Mouse (Mus musculus) stomach, postnatal 0 days (tissue): ENCODE results near the gene Cdh24. TPM values are rescaled to one million over a fixed set of nuclear protein-coding genes. Genes with fewer than 3 reads are reported as not detected.

Source experiments
- ATAC-seq: fragments of 200-750 bp; cut with Nextera tagmentation; 2 replicates; pipeline ENCODE4 v1.8.0; 2017; ENCODE audit not compliant: low FRiP score, low TSS enrichment
- DNase-seq: peaks from one replicate; pipeline ENCODE4 v3.0.0-alpha.2; 2016; ENCODE audit warnings: low spot score
- H3K27ac ChIP-seq: fragments of 300-500 bp; sonication (generic); replicated peaks from 2 replicates; pipeline ENCODE4 v1.5.1; 2014; ENCODE audit warnings: mild to moderate bottlenecking, control low read depth
- H3K27me3 ChIP-seq: fragments of 300-500 bp; sonication (generic); 2 replicates; pipeline ENCODE4 v1.6.1; 2014; ENCODE audit warnings: low read length; ENCODE audit not compliant: control insufficient read depth, insufficient read depth
- H3K36me3 ChIP-seq: fragments of 300-500 bp; sonication (generic); 2 replicates; pipeline ENCODE4 v1.6.1; 2014; ENCODE audit warnings: low read length, mixed read lengths; ENCODE audit not compliant: control insufficient read depth, insufficient read depth
- H3K4me1 ChIP-seq: fragments of 300-500 bp; sonication (generic); replicated peaks from 2 replicates; pipeline ENCODE4 v1.6.1; 2014; ENCODE audit warnings: antibody characterized with exemption; ENCODE audit not compliant: control insufficient read depth, insufficient read depth
- H3K4me2 ChIP-seq: fragments of 300-500 bp; sonication (generic); replicated peaks from 2 replicates; pipeline ENCODE4 v1.6.1; 2014; ENCODE audit warnings: low read depth, mild to moderate bottlenecking, control low read depth, moderate library complexity
- H3K4me3 ChIP-seq: fragments of 300-500 bp; sonication (generic); 2 replicates; pipeline ENCODE4 v1.5.1; 2014; ENCODE audit warnings: low read depth, low read length, control low read depth
- H3K9ac ChIP-seq: fragments of 300-500 bp; sonication (generic); 2 replicates; pipeline ENCODE4 v1.6.1; 2014; ENCODE audit warnings: mild to moderate bottlenecking, low read length, control low read depth, mixed read lengths
- H3K9me3 ChIP-seq: fragments of 300-500 bp; sonication (generic); 2 replicates; pipeline ENCODE4 v1.6.1; 2016; ENCODE audit warnings: low read length; ENCODE audit not compliant: control insufficient read depth
- CTCF ChIP-seq: IDR thresholded peaks from 2 replicates; pipeline ENCODE4 v1.5.1; 2016; ENCODE audit warnings: antibody characterized with exemption, low read depth, mild to moderate bottlenecking, moderate library complexity
- EP300 ChIP-seq: optimal IDR thresholded peaks from 2 replicates; pipeline ENCODE3; 2016; ENCODE audit warnings: antibody characterized with exemption
- WGBS: fragments of 180-500 bp; shearing (Covaris S2); extraction: QIAGEN DNeasy Blood & Tissue Kit; methylation state at CpG from one replicate; pipeline ENCODE4 v1.1.7; 2014; 5-methylcytosine and 5-hydroxymethylcytosine counted together
- polyA plus RNA-seq: library from polyadenylated mRNA; unstranded; fragments of >200 nt; fragmentation: Nextera tagmentation; extraction: Ambion mirVana; gene quantifications from 2 replicates; pipeline ENCODE4 v1.2.1, GENCODE M21; 2015

Cdh24 gene
- polyA plus RNA-seq, 1 experiment from 2014 or later, result 0.68 TPM

DNA sequence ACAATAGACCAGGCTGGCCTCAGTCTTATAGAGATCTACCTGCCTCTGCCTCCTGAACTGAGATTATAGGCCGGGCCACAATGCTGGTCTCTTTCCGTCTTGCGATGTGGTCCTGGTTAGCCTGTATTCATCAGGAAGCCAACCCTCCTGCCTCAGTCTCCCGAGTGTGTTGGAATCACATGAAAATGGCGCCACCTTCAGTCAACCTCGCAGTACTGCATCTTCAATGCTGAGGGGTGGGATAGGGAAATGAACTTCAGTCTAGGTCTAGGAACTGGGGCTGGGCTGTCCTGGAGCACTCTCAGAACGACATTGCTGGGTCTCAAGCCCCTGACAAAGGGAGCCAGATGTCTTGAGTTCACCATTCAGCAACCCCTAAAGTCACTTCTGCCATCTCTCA, 44.1 kb downstream of the Cdh24 start:
- 77% methylated on average over 7 of the region's 7 CpGs for WGBS
- H3K9ac ChIP-seq, result no peak overlapping the region
- TF ChIP-seq EP300, result no peak
- peak; percentile 65 for TF ChIP-seq CTCF
- no peak overlapping the region for H3K4me3 ChIP-seq
- 0 out of 2 replicates have a peak, but pooled peaks cover 8% of the 10 kb centered on the region for H3K36me3 ChIP-seq
- H3K4me2 ChIP-seq, result no peak overlapping the region
- H3K4me1 ChIP-seq, result no peaks in the 10 kb centered on the region
- ATAC-seq (no peak), DNase-seq (no peak)
- H3K27ac ChIP-seq, result no peak overlapping the region
- no peaks in the 10 kb centered on the region for H3K9me3 ChIP-seq
- no peaks in the 10 kb centered on the region for H3K27me3 ChIP-seq

DNA sequence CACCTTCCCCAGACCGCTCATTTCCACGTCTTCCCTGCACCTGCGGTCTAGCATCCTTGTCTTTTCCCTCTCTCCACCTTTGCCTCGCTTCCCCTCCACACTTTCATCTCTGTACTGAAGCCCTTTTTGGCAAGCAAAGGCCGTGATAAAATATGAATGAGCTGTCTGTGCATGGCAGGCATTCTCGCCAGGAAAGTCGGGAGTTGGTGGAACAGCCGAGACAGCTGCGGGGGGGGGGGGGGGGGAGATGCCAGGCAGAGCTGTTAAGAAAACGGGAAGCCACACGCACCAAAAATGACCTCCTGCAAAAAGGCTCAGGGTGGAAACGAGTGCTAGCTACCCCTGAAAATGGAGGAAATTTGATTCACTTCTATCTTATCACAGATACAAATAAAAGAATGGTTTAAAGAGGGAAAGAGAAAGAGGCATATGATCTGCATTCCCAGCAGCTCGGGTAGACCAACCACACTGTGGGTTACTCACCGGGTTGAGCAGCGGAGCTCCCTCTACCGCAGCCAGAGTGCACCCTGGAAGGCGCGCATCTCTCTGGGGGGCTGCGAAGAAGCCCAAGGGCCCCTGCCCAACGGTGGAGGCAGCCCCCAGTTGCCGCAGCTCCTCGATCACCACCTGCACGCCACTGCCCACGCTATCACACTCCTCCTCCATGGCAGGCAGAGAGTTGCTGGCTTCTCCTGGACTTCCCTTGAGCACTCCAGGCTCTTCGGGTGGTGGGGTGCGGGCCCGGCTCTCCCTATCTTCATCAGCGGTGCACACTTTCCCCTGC, 46.3 kb downstream of the Cdh24 start:
- H3K27ac ChIP-seq, result no peak overlapping the region
- no peak overlapping the region for H3K4me2 ChIP-seq
- DNase-seq (no peak), ATAC-seq (no peak)
- no peaks in the 10 kb centered on the region for H3K27me3 ChIP-seq
- TF ChIP-seq CTCF (no peak), EP300 (no peak)
- 73% methylated on average over 27 of the region's 28 CpGs for WGBS
- no peak overlapping the region for H3K9ac ChIP-seq
- H3K4me1 ChIP-seq, result no peaks in the 10 kb centered on the region
- no peak overlapping the region for H3K4me3 ChIP-seq
- H3K36me3 ChIP-seq, result 0 out of 2 replicates have a peak, but pooled peaks cover 8% of the 10 kb centered on the region
- no peaks in the 10 kb centered on the region for H3K9me3 ChIP-seq

DNA sequence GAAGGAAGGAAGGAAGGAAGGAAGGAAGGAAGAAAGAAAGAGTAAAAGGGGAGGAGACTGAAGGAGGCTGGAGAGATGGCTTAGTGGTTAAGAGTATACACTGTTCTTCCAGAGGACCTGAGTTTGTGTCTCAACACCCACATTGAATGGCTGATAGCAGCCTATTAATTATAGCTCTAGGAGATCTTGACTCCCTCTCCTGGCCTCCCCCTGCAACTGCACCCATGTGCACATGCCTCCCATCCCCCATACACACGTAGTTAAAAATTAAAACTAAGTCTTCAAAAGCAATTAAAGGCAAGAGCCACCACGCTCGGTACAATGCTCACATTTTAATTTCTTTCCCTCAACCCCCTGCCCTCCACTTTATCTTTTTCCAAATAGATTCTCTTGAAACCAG, 47.1 kb downstream of the Cdh24 start:
- ATAC-seq (no peak), DNase-seq (no peak)
- Histone ChIP-seq H3K36me3 (0 out of 2 replicates have a peak, but pooled peaks cover 8% of the 10 kb centered on the region), H3K4me2 (no peak overlapping the region), H3K4me3 (no peak overlapping the region), H3K4me1 (no peaks in the 10 kb centered on the region), H3K27ac (no peak overlapping the region), H3K27me3 (no peaks in the 10 kb centered on the region), H3K9me3 (no peaks in the 10 kb centered on the region), H3K9ac (no peak overlapping the region)
- peak; percentile 48 for TF ChIP-seq CTCF
- no peak for TF ChIP-seq EP300
- 88% methylated on average over 3 of the region's 3 CpGs for WGBS

DNA sequence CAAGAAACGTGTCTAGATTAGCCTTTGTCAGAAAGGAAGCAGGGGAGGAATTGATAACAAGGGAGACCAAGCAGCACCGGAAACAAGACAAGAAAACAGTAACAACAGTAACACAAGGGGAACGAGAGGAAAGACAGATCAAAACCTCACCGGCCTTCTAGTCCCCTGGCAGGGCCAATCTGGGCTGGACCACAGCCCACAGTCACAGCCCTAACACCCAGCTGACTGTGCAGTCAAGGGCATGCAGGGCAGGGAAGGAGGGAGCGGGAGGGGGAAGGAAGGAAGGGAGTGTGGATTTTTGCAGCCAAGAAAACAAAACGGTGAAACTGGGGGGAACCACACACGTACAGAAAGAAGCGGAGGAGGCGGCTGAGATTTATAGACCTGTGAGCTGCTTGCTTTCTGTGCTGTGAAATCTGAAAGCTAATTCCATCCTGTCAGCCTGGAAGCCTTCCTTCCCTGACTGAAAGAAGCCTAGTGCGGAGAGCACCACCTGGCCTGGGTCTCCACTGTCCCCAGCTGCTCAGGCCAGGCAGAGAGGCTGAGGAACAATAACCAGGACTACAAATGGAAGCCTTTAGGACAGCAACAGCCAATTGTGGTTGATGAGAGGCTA, 48.7 kb downstream of the Cdh24 start:
- WGBS, result 40% methylated on average over 10 of the region's 10 CpGs
- Histone ChIP-seq H3K27ac (peak overlapping the region; percentile 53), H3K9ac (no peak overlapping the region), H3K9me3 (no peaks in the 10 kb centered on the region), H3K4me2 (no peak overlapping the region), H3K27me3 (no peaks in the 10 kb centered on the region), H3K36me3 (0 out of 2 replicates have a peak, but pooled peaks cover 8% of the 10 kb centered on the region), H3K4me3 (no peak overlapping the region), H3K4me1 (no peaks in the 10 kb centered on the region)
- ATAC-seq (no peak), DNase-seq (no peak)
- TF ChIP-seq EP300 (no peak), CTCF (no peak)

DNA sequence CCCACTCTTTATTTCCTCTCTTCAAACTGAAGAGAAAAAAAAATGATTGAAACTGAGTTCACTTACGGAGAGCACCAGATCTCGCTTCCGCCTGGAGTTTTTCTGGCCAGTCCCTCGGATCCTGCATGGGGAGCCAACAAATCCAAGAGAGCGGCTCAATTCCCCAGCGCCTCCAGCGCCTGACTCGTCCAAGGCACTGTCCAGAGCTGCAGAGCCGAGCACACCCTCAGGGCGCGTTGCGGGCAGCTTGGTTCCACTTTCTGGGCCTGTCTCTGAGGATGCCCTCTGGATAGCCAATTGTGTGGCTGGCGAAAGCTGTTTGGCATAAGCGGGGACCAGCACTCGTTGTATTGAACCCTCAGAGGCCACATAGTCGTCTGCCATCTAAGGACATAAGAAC, 50.1 kb downstream of the Cdh24 start:
- DNase-seq, result no peak
- no peak for ATAC-seq
- WGBS, result 94% methylated on average over 16 of the region's 16 CpGs
- Histone ChIP-seq H3K4me1 (no peaks in the 10 kb centered on the region), H3K4me2 (no peak overlapping the region), H3K27me3 (no peaks in the 10 kb centered on the region), H3K9ac (no peak overlapping the region), H3K36me3 (0 out of 2 replicates have a peak, but pooled peaks cover 8% of the 10 kb centered on the region), H3K9me3 (no peaks in the 10 kb centered on the region), H3K4me3 (no peak overlapping the region), H3K27ac (no peak overlapping the region)
- TF ChIP-seq EP300, result no peak
- TF ChIP-seq CTCF, result no peak
